In genomic region chr8:120563348-120563724, GRCm38 (mm10) we compare ENCODE assay signal across 8 mouse cellular contexts. TPM values are rescaled to one million over a fixed set of nuclear protein-coding genes. Genes with fewer than 3 reads are reported as not detected.
A peak's percentile ranks its signal among the peaks of the same experiment; 100 is the strongest.
DNase-seq lines count a peak whose midpoint lies in the region; ATAC-seq and TF ChIP-seq lines count a peak whose summit lies in the region.

No protein-coding gene starts in this region.

- peaks cover 70% of the 10 kb centered on the region for H3K4me1 ChIP-seq in kidney, embryonic 16.5 days (ENCODE audit: insufficient read depth, low read length)
- peaks cover 15% of the 10 kb centered on the region for H3K4me1 ChIP-seq in cortical plate, adult 2 months (ENCODE audit: control insufficient read depth, insufficient read depth, low read length)
- H3K4me1 ChIP-seq in hindbrain, embryonic 16.5 days (ENCODE audit: control insufficient read depth, insufficient read depth, low read depth, low read length): peaks cover 67% of the 10 kb centered on the region
- peaks cover 33% of the 10 kb centered on the region for H3K4me1 ChIP-seq in midbrain, postnatal 0 days (ENCODE audit: insufficient read depth, low read length)

- TF ChIP-seq CTCF in cortical plate, adult 2 months (IDR thresholded peaks at IDR 0.05; ENCODE audit: extremely low read depth, insufficient read depth, low read length): no peak
- TF ChIP-seq CTCF in midbrain, postnatal 0 days (IDR thresholded peaks at IDR 0.05): no peak

- no peak overlapping the region; the same call in 1 of the 2 replicates for H3K9ac ChIP-seq in kidney, embryonic 16.5 days (replicated peaks; ENCODE audit: low read length)
- H3K9ac ChIP-seq in hindbrain, embryonic 16.5 days (ENCODE audit: low read depth, low read length): no peak overlapping the region; the same call in 1 of the 2 replicates
- no peak overlapping the region for H3K9ac ChIP-seq in midbrain, postnatal 0 days (replicated peaks; ENCODE audit: low read length, poor library complexity, severe bottlenecking)

- ATAC-seq in kidney, embryonic 16.5 days (ENCODE audit: low FRiP score, low TSS enrichment): no peak; the same call in 1 of the 2 replicates
- ATAC-seq in hindbrain, embryonic 16.5 days: 0 out of 2 replicates have a peak, but pooled peaks have one; percentile 5
- no peak for ATAC-seq in midbrain, postnatal 0 days (ENCODE audit: low FRiP score)
- no peak for ATAC-seq in erythroid progenitor cell, adult 5-6 weeks (replicated peaks; ENCODE audit: low FRiP score, poor library complexity, severe bottlenecking)

- peak overlapping the region; percentile 75 for H3K27ac ChIP-seq in kidney, embryonic 16.5 days (ENCODE audit: low read length)
- 0 out of 2 replicates have a peak overlapping the region, but pooled peaks have one; percentile 13 for H3K27ac ChIP-seq in cortical plate, adult 2 months (ENCODE audit: insufficient read depth, low read length)
- H3K27ac ChIP-seq in hindbrain, embryonic 16.5 days (ENCODE audit: low read depth, low read length): peak overlapping the region; percentile 59
- peak overlapping the region; percentile 77 for H3K27ac ChIP-seq in midbrain, postnatal 0 days (ENCODE audit: low read depth, low read length)

- H3K36me3 ChIP-seq in kidney, embryonic 16.5 days (ENCODE audit: insufficient read depth, low read length): peaks cover 20% of the 10 kb centered on the region
- H3K36me3 ChIP-seq in hindbrain, embryonic 16.5 days (ENCODE audit: control insufficient read depth, insufficient read depth, low read length): peaks cover 14% of the 10 kb centered on the region
- H3K36me3 ChIP-seq in midbrain, postnatal 0 days (ENCODE audit: insufficient read depth, low read length): peaks cover 26% of the 10 kb centered on the region

- H3K4me2 ChIP-seq in kidney, embryonic 16.5 days (replicated peaks; ENCODE audit: low read depth, low read length): no peak overlapping the region
- 0 out of 2 replicates have a peak overlapping the region, but pooled peaks have one; percentile 16 for H3K4me2 ChIP-seq in hindbrain, embryonic 16.5 days (ENCODE audit: low read length)
- peak overlapping the region; percentile 16; the same call in 1 of the 2 replicates for H3K4me2 ChIP-seq in midbrain, postnatal 0 days (ENCODE audit: low read depth, low read length, poor library complexity, severe bottlenecking)

- DNase-seq in kidney, postnatal 25 days: no peak
- peak; percentile 63 for DNase-seq in midbrain, postnatal 0 days (ENCODE audit: low spot score)
- no peak for DNase-seq in ovary, postnatal 14 days (ENCODE audit: low spot score)
- DNase-seq in thymus, postnatal 0 days (ENCODE audit: low spot score): no peak

- no peak overlapping the region for H3K4me3 ChIP-seq in kidney, embryonic 16.5 days (ENCODE audit: low read length)
- H3K4me3 ChIP-seq in cortical plate, adult 2 months (ENCODE audit: insufficient read depth, low read length): no peak overlapping the region
- no peak overlapping the region for H3K4me3 ChIP-seq in hindbrain, embryonic 16.5 days (ENCODE audit: low read length)
- no peak overlapping the region for H3K4me3 ChIP-seq in midbrain, postnatal 0 days (ENCODE audit: low read depth, low read length)

- WGBS in kidney, embryonic 16.5 days: 12% methylated on average over 8 of the region's 8 CpGs
- WGBS in hindbrain, embryonic 16.5 days: 9% methylated on average over 8 of the region's 8 CpGs
- 21% methylated on average over 8 of the region's 8 CpGs for WGBS in midbrain, postnatal 0 days

- no peaks in the 10 kb centered on the region for H3K27me3 ChIP-seq in kidney, embryonic 16.5 days (ENCODE audit: insufficient read depth, low read length)
- H3K27me3 ChIP-seq in hindbrain, embryonic 16.5 days (replicated peaks; ENCODE audit: control insufficient read depth, insufficient read depth, low read length): no peaks in the 10 kb centered on the region
- H3K27me3 ChIP-seq in midbrain, postnatal 0 days (ENCODE audit: insufficient read depth, low read length): no peaks in the 10 kb centered on the region

- 0 out of 2 replicates have a peak, but pooled peaks cover 6% of the 10 kb centered on the region for H3K9me3 ChIP-seq in kidney, embryonic 16.5 days (ENCODE audit: low read length)
- H3K9me3 ChIP-seq in hindbrain, embryonic 16.5 days (ENCODE audit: control insufficient read depth, low read length): no peaks in the 10 kb centered on the region
- H3K9me3 ChIP-seq in midbrain, postnatal 0 days (ENCODE audit: low read length): no peaks in the 10 kb centered on the region

- TF ChIP-seq POLR2A in cortical plate, adult 2 months (IDR thresholded peaks at IDR 0.05; ENCODE audit: extremely low read depth, insufficient read depth, low read length): no peak

RNA-seq across cellular contexts. Expression of gene Gins2, which starts 25.8 kb away (rescaled TPM):
- 114 and 117 TPM in 2 replicates for polyA plus RNA-seq in kidney, embryonic 16.5 days (2015; fragmentation: Nextera tagmentation; extraction: Ambion mirVana)
- 2.2 and 2.4 TPM in 2 replicates for polyA plus RNA-seq in cortical plate, adult 2 months (2012; rRNA removed)
- 20.6 and 22.0 TPM in 2 replicates for polyA plus RNA-seq in hindbrain, embryonic 16.5 days (2015; fragmentation: Nextera tagmentation; extraction: Ambion mirVana)
- 5.8 and 18.1 TPM in 2 replicates for total RNA-seq in midbrain, postnatal 0 days (2014; rRNA removed)
- polyA plus RNA-seq in midbrain, postnatal 0 days (2015; fragmentation: Nextera tagmentation; extraction: Ambion mirVana): 8.4 and 11.3 TPM in 2 replicates
- 5.8 and 31.4 TPM in 2 replicates for total RNA-seq in erythroid progenitor cell, adult 5-6 weeks (2015; ENCODE audit: low replicate concordance)
- 11.9 and 21.3 TPM in 2 replicates for total RNA-seq in erythroid progenitor cell, adult 5-6 weeks (2017; ENCODE audit: low replicate concordance)
- polyA plus RNA-seq in thymus, postnatal 0 days (2015; fragmentation: Nextera tagmentation; extraction: Ambion mirVana): 60.0 and 77.9 TPM in 2 replicates

Comparison
In these comparisons a context has a peak if more than half of its experiments do, and no peak if none do; other contexts are left out.
1. H3K27ac ChIP-seq: peak in every context shown above with its lines; median percentile 77 in midbrain, postnatal 0 days; 75 in kidney, embryonic 16.5 days; 59 in hindbrain, embryonic 16.5 days; 13 in cortical plate, adult 2 months.